Mouse (Mus musculus) erythroblast, embryonic 14.5 days (primary cell): ENCODE data around the gene Ica1.

Experiments used
- GATA1 ChIP-seq: IDR thresholded peaks from 2 replicates; pipeline ENCODE4 v1.6.1; 2012; ENCODE audit warnings: low read length, inconsistent platforms, mixed read lengths
- TAL1 ChIP-seq: IDR thresholded peaks from 3 replicates; pipeline ENCODE4 v1.6.1; 2012; ENCODE audit warnings: low read length, inconsistent platforms, mixed read lengths

DNA sequence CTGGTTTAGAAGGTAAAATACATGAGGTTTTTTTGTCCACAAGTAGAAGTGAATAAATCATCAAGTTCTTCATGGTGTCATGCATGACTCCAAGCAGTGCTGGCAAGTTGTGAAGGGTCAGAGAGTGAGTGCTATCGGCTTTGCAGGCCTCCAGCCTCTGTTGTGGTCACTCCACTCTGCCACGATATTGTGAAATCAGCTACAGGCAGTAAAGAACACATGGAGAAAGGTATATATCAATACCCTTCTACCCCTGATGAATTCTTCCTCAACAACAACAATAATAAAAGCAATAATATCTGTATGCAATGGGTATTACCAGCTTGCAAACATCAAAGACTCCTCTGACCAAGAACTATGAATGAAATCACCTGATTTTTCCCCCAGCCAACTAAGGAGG, 47.9 kb downstream of the Ica1 start:
- TF ChIP-seq TAL1 = no peak
- TF ChIP-seq GATA1 = no peak
